Mouse (Mus musculus) T-helper 17 cell (primary cell): ENCODE data around the gene Dpy19l1.

Source experiments
- in situ Hi-C, 2 experiments: fragments of 300-600 bp; cut with MboI, MseI; formaldehyde crosslinking; loops; 1 replicate in 1 of 2; 2 replicates in 1 of 2; pipeline ENCODE4 v1.15.1; 2025; ENCODE audit warnings: high pct_unique_total_duplicates in 2 of 2

Gene Dpy19l1

GRCm38 (mm10) chr9:24503067-24503857 lies at the start of gene Dpy19l1:
Dpy19l1 (minus strand) TSS chr9:24503140.
- in situ Hi-C loops = no loop called here

DNA sequence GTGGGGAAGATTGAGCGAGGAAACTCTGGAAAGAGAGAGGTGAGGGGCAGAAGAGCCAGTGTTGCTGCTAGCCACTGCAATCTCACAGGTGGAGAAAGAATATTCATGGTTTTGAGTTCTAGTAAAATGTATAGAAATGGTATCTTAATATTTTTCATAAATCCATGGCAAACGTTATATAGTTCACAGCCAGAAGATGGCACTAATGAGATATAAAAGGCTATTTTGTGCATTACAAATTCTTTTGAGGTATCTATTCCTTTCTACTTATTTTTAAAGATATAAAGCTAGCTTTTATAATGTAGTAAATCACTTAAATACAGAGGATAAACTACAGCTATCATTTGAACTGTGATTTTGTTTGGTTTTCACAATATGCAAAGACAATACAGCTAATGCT lies 35.2 kb upstream of the Dpy19l1 start:
- in situ Hi-C loops = no loop called here

DNA sequence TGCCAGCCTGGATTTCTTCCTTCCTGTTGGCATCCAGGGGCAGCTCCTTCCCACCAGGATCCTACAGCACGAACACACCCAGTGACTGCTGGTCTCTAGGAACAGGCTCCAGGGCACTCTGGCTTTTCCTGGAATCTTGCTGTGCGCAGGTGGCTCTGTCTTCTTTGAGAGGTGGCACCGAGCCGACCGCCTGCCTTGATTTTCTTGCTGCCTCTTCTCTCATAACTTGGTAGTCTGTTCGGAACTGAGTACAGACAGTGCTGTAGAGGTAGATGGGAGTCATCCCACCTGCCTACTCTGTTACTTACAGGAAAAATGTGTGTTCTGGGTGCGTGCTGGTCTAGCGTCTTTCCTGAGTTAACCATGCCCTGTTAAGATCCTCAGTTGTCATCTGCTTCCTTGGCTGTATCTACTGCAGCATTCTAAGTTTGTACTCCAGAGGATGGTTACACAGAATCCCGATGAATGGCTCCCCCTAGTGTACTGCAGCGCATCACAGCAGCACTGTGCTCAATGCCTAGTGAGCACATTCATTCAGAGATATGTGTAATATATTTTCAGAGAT lies 13.7 kb upstream of the Dpy19l1 start:
- in situ Hi-C loops = loop anchor here (5.0 to 10.0 kb wide), 2 partner anchors 389 to 392 kb away; no protein-coding TSS in a partner anchor

DNA sequence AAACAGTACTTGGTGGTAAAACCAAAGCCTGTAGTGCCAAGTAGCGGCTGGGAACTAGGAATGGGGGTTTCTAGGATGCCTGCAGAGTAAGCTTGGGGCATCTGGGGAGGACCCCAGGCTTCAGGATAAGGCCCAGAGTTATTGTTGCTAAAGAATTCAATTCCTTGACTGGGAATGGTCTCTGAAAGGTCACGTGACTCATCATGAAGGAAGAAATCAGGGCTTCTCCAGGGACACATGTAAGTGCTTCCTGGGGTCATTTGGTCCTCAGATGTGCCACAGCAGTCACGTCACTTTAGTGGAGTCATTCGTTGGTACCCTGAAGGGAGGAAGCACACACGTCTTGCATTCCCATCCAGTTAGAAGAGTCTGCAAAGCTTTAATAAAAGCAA lies 11.1 kb upstream of the Dpy19l1 start:
- in situ Hi-C loops = loop anchor here (5.0 to 10.0 kb wide), 2 partner anchors 62 to 389 kb away; no protein-coding TSS in a partner anchor

DNA sequence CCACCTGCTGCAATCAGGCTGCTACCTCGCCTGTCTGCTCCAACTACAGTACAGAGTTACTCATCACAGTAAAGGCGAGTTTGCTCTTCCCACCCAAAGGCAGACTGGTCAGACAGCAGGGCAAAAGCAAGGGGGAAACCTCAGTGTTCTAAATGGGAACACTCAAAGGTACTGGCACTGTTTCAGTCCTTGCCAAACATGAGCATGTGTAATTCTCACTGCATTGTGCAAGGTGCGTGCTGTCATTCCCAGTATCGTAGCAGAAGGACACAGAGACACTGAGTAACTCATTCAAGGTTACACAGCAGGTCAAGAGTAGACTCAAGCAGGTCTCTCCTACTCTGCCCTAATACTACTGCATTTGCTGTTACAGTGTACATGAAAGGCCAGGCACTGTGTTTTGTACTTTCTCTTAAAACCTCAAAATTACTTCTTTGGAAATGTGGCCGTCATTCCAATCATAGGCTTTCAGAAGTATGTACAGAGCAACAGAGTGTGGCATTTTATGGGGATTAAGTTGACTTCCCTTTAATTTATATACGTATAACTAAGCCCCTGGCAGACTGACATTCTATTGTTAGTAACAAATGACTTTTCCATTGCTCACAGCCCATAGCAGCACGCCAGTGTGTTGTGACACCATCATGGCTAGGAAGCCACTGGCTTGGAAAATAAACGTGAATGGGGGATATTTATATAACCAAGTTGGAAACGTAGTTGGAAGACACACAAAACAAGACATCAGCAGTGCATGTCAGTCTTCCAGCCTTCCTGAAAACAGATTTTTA lies 10.5 kb upstream of the Dpy19l1 start:
- in situ Hi-C loops = loop anchor here (5.0 to 10.0 kb wide), 2 partner anchors 61 to 389 kb away; no protein-coding TSS in a partner anchor

DNA sequence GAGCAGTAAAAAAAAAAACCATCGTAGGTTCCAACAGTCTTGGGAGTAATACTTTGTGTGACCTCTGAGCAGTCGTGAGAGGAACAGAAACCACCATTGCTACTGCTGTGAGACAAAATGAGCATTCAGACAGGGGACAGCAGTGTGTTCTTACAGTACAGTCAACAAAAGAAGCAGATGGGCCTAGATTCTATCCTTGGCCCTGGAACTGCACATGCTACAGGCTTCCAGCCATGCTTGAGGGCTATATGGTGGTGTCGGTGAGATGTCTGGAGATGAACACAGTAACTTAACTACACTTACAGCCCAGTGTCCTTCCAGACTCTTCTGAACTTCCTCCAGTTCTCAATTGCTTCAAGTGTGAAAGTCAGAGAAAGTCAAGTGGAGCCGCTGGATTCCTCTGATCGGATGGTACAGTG lies 9.2 kb upstream of the Dpy19l1 start:
- in situ Hi-C loops = loop anchor here (5.0 to 10.0 kb wide), 2 partner anchors 60 to 387 kb away; no protein-coding TSS in a partner anchor

- in situ Hi-C loops = loop anchor here (5.0 to 10.0 kb wide), 2 partner anchors 59 to 387 kb away; no protein-coding TSS in a partner anchor
Measured at GRCm38 (mm10) chr9:24511371-24512120, 8.6 kb upstream of the Dpy19l1 start.

GRCm38 (mm10) chr9:24508880-24509279 lies 5.9 kb upstream of the Dpy19l1 start:
- in situ Hi-C loops = no loop called here

- in situ Hi-C loops = no loop called here
Measured at GRCm38 (mm10) chr9:24506510-24506909, 3.6 kb upstream of the Dpy19l1 start.

- in situ Hi-C loops = no loop called here
Measured at GRCm38 (mm10) chr9:24505017-24505763, 2.2 kb upstream of the Dpy19l1 start.

- in situ Hi-C loops = no loop called here
Measured at GRCm38 (mm10) chr9:24504381-24504780, 1.4 kb upstream of the Dpy19l1 start.

DNA sequence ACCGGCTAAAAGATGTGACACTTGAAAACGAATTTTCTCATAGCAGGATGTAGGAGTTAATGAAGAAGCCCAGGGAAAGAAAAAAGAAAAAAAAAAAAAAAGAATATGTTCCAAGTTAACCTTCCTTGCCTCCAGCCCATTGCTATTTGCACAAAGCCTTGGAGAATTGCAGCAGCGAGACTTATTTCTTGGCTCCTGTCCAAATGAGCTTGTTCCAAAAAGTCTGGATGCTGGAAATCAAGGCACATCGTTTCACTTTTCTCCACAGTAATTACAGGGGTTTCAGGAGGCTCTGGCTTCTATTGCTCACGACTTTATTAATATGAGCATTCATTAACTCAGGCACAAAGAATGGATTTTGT lies 899 bp upstream of the Dpy19l1 start:
- in situ Hi-C loops = no loop called here

- in situ Hi-C loops = no loop called here
Measured at GRCm38 (mm10) chr9:24502571-24503004, 352 bp downstream of the Dpy19l1 start.

DNA sequence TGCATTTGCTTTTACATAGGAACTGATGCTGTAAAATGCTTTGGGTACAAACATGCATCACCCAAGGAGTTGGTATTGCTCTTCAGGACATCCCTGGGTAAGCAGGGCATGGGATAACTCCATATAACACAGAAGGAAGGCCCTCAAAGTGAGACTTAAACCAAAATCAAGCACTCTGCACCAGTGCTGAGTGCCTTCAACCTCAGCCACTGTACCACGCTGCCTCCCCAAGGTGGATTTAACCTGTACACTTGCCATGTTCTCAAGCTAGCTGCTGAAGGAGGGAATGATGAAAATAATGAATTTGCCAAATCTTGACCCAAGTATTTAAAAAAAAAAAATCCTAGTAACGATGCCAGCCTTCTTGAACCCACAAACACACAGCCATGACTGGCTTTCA lies 1.3 kb downstream of the Dpy19l1 start:
- in situ Hi-C loops = no loop called here

GRCm38 (mm10) chr9:24496226-24496625 lies 6.7 kb downstream of the Dpy19l1 start:
- in situ Hi-C loops = no loop called here

GRCm38 (mm10) chr9:24490516-24490915 lies 12.4 kb downstream of the Dpy19l1 start:
- in situ Hi-C loops = no loop called here

GRCm38 (mm10) chr9:24488425-24489104 lies 14.4 kb downstream of the Dpy19l1 start:
- in situ Hi-C loops = no loop called here

GRCm38 (mm10) chr9:24482375-24482774 lies 20.6 kb downstream of the Dpy19l1 start:
- in situ Hi-C loops = no loop called here

- in situ Hi-C loops = no loop called here
Measured at GRCm38 (mm10) chr9:24477251-24477650, 25.7 kb downstream of the Dpy19l1 start.

DNA sequence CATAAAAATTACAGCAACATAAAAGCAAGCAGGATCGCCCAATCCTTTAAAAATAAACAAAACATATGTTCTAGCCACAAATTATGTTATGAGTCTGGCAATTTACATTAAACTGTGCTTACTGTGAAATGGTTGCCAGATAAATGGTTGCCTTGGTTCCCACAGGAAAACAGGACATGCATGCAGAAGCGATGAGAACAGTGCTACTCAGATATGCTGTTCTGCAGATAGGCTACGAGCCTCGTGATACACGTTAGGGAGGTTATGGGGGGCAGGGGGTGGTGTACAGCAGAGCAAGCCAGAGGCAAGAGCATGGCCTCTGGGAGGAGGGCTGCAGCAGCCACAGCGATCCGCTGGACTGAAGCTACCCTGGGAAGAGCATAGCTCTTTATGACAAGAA lies 29.1 kb downstream of the Dpy19l1 start:
- in situ Hi-C loops = no loop called here
